Mouse (Mus musculus): ENCODE data around the gene Tmem200b. TPM values are rescaled to one million over a fixed set of nuclear protein-coding genes. Genes with fewer than 3 reads are reported as not detected.

The Tmem200b gene
- 10 to 100 TPM; 12.9 to 14.4 TPM for total RNA-seq (2021)
- long read RNA-seq, experiment 1, transcript Tmem200b-201 (1 exons, 1,370 nt) = major isoform, 5 of 23 reads
- long read RNA-seq, experiment 1, partial matches to known transcripts = 0 of 23 reads
- long read RNA-seq, experiment 1, other reads (novel, unspliced or antisense) = 18 of 23 reads
- long read RNA-seq, experiment 2, transcript Tmem200b-201 (1 exons, 1,370 nt) = major isoform, 5 of 42 reads
- long read RNA-seq, experiment 2, partial matches to known transcripts = 36 of 42 reads
- long read RNA-seq, experiment 2, other reads (novel, unspliced or antisense) = 1 of 42 reads

- DNase-seq (ENCODE audit: low spot score in 2 of 2) = no peak
These were observed at the start of gene Tmem200b for GRCm38 (mm10) chr4:131921461-131922346. TSS of gene Tmem200b (plus strand) at chr4:131921771.

- DNase-seq (ENCODE audit: low spot score in 2 of 2) = no peak
These were observed 48.8 kb upstream of the Tmem200b start for GRCm38 (mm10) chr4:131872672-131873292.

GRCm38 (mm10) chr4:131873293-131874168, 48.0 kb upstream of the Tmem200b start, which contains the start of gene Srsf4:
TSS of gene Srsf4 (plus strand) at chr4:131873617.
- DNase-seq (ENCODE audit: low spot score in 2 of 2) = peak; percentile 84 to 88

GRCm38 (mm10) chr4:131874169-131874536, 47.4 kb upstream of the Tmem200b start:
- no peak for DNase-seq (ENCODE audit: low spot score in 2 of 2)

- DNase-seq (ENCODE audit: low spot score in 2 of 2) = no peak
These were observed 47.0 kb upstream of the Tmem200b start for GRCm38 (mm10) chr4:131874567-131874966.

- no peak for DNase-seq (ENCODE audit: low spot score in 2 of 2)
These were observed 46.3 kb upstream of the Tmem200b start for GRCm38 (mm10) chr4:131875242-131875641.

- DNase-seq (ENCODE audit: low spot score in 2 of 2) = no peak
These were observed 44.7 kb upstream of the Tmem200b start for GRCm38 (mm10) chr4:131876836-131877235.

- DNase-seq (ENCODE audit: low spot score in 2 of 2) = no peak
These were observed 41.9 kb upstream of the Tmem200b start for GRCm38 (mm10) chr4:131879692-131880091.

- DNase-seq (ENCODE audit: low spot score in 2 of 2) = no peak
These were observed 40.3 kb upstream of the Tmem200b start for GRCm38 (mm10) chr4:131881306-131881705.

GRCm38 (mm10) chr4:131883571-131883970, 38.0 kb upstream of the Tmem200b start:
- no peak for DNase-seq (ENCODE audit: low spot score in 2 of 2)

- DNase-seq (ENCODE audit: low spot score in 2 of 2) = no peak
These were observed 36.2 kb upstream of the Tmem200b start for GRCm38 (mm10) chr4:131885376-131885775.

GRCm38 (mm10) chr4:131888564-131888963, 33.0 kb upstream of the Tmem200b start:
- no peak for DNase-seq (ENCODE audit: low spot score in 2 of 2)

- DNase-seq (ENCODE audit: low spot score in 2 of 2) = no peak
These were observed 30.9 kb upstream of the Tmem200b start for GRCm38 (mm10) chr4:131890692-131891091.

GRCm38 (mm10) chr4:131897109-131897508, 24.5 kb upstream of the Tmem200b start:
- DNase-seq (ENCODE audit: low spot score in 2 of 2) = no peak

GRCm38 (mm10) chr4:131897787-131898186, 23.8 kb upstream of the Tmem200b start:
- no peak for DNase-seq (ENCODE audit: low spot score in 2 of 2)

GRCm38 (mm10) chr4:131898503-131899179, 22.9 kb upstream of the Tmem200b start:
- DNase-seq (ENCODE audit: low spot score in 2 of 2) = no peak

- DNase-seq (ENCODE audit: low spot score in 2 of 2) = no peak
These were observed 22.4 kb upstream of the Tmem200b start for GRCm38 (mm10) chr4:131899180-131899554.

GRCm38 (mm10) chr4:131901090-131901489, 20.5 kb upstream of the Tmem200b start:
- no peak for DNase-seq (ENCODE audit: low spot score in 2 of 2)

GRCm38 (mm10) chr4:131904478-131904877, 17.1 kb upstream of the Tmem200b start:
- DNase-seq (ENCODE audit: low spot score in 2 of 2) = no peak

GRCm38 (mm10) chr4:131906423-131906822, 15.1 kb upstream of the Tmem200b start:
- DNase-seq (ENCODE audit: low spot score in 2 of 2) = no peak
